Mouse (Mus musculus) lung, adult 2 months (tissue): ENCODE results near the gene Etfrf1.

Experiments used
- CTCF ChIP-seq: fragments of 200-500 bp; IDR thresholded peaks from 2 replicates; pipeline ENCODE4 v1.5.1; 2011; ENCODE audit warnings: mild to moderate bottlenecking, low read length, control low read depth; ENCODE audit not compliant: insufficient read depth
- POLR2A ChIP-seq: fragments of 200-500 bp; IDR thresholded peaks from 2 replicates; pipeline ENCODE4 v1.6.1; 2011; ENCODE audit warnings: low read depth, mild to moderate bottlenecking, control low read depth, low read length, borderline replicate concordance; ENCODE audit errors: extremely low read depth

GRCm38 (mm10) chr6:145210816-145211338 lies at the start of gene Etfrf1, which contains the start of gene Casc1:
- peak; percentile 93; the same call in 1 of the 2 replicates for TF ChIP-seq POLR2A
- TF ChIP-seq CTCF = no peak
